Mouse (Mus musculus): ENCODE data around the gene Gm20503. TPM values are rescaled to one million over a fixed set of nuclear protein-coding genes. Genes with fewer than 3 reads are reported as not detected.

Gene Gm20503
- polyA plus RNA-seq, 1 experiment from 2014 or later, result 8.4 TPM

GRCm38 (mm10) chr4:59034325-59034917 lies 31.4 kb downstream of the Gm20503 start:
- peak overlapping the region; percentile 58 for H3K4me2 ChIP-seq (ENCODE audit: low read depth, low read length)
- H3K9me3 ChIP-seq (ENCODE audit: control insufficient read depth, low read length), result no peaks in the 10 kb centered on the region
- WGBS, result 76% methylated on average over 10 of the region's 10 CpGs
- peak overlapping the region; percentile 95; the same call in 1 of the 2 replicates for H3K27ac ChIP-seq (ENCODE audit: low read depth, low read length)
- peak overlapping the region; percentile 73 for H3K4me3 ChIP-seq (ENCODE audit: low read depth, low read length)
- 0 out of 2 replicates have a peak, but pooled peaks cover under 1% of the 10 kb centered on the region for H3K36me3 ChIP-seq (ENCODE audit: control insufficient read depth, insufficient read depth, low read length)
- peak; percentile 26; the same call in 1 of the 2 replicates for ATAC-seq (ENCODE audit: low read depth)
- H3K9ac ChIP-seq (replicated peaks; ENCODE audit: low read depth, low read length), result no peak overlapping the region
- H3K4me1 ChIP-seq (ENCODE audit: control insufficient read depth, insufficient read depth, low read length), result no peaks in the 10 kb centered on the region
- H3K27me3 ChIP-seq (ENCODE audit: control insufficient read depth, insufficient read depth, low read length), result no peaks in the 10 kb centered on the region

- peak within 1 kb of the TSS; percentile 58 for H3K4me2 ChIP-seq (ENCODE audit: low read depth, low read length)
- H3K4me1 ChIP-seq (ENCODE audit: control insufficient read depth, insufficient read depth, low read length), result no peaks in the 10 kb centered on the region
- H3K9ac ChIP-seq (replicated peaks; ENCODE audit: low read depth, low read length), result peak within 1 kb of the TSS; percentile 87
- 8% methylated on average over 63 of the region's 76 CpGs for WGBS
- no peaks in the 10 kb centered on the region for H3K9me3 ChIP-seq (ENCODE audit: control insufficient read depth, low read length)
- no peaks in the 10 kb centered on the region for H3K27me3 ChIP-seq (ENCODE audit: control insufficient read depth, insufficient read depth, low read length)
- H3K36me3 ChIP-seq (ENCODE audit: control insufficient read depth, insufficient read depth, low read length), result 0 out of 2 replicates have a peak, but pooled peaks cover 2% of the 10 kb centered on the region
- peak within 1 kb of the TSS; percentile 73 for H3K4me3 ChIP-seq (ENCODE audit: low read depth, low read length)
- ATAC-seq (ENCODE audit: low read depth), result peak; percentile 87
- peak within 1 kb of the TSS; percentile 95 for H3K27ac ChIP-seq (ENCODE audit: low read depth, low read length)
These were observed 32.1 kb downstream of the Gm20503 start, which contains the start of gene Gng10 for GRCm38 (mm10) chr4:59034918-59035785. Gene Gng10 (plus strand): TSS chr4:59035088.

- Histone ChIP-seq H3K9me3 (ENCODE audit: control insufficient read depth, low read length) (no peaks in the 10 kb centered on the region), H3K4me2 (ENCODE audit: low read depth, low read length) (peak overlapping the region; percentile 58), H3K27me3 (ENCODE audit: control insufficient read depth, insufficient read depth, low read length) (no peaks in the 10 kb centered on the region), H3K4me3 (ENCODE audit: low read depth, low read length) (peak overlapping the region; percentile 73), H3K9ac (replicated peaks; ENCODE audit: low read depth, low read length) (peak overlapping the region; percentile 87), H3K27ac (ENCODE audit: low read depth, low read length) (peak overlapping the region; percentile 95), H3K36me3 (ENCODE audit: control insufficient read depth, insufficient read depth, low read length) (0 out of 2 replicates have a peak, but pooled peaks cover 6% of the 10 kb centered on the region), H3K4me1 (ENCODE audit: control insufficient read depth, insufficient read depth, low read length) (no peaks in the 10 kb centered on the region)
- peak; percentile 57 for ATAC-seq (ENCODE audit: low read depth)
- 55% methylated on average over 18 of the region's 18 CpGs for WGBS
These were observed 32.9 kb downstream of the Gm20503 start for GRCm38 (mm10) chr4:59035786-59036350.

GRCm38 (mm10) chr4:59036490-59037127 lies 33.6 kb downstream of the Gm20503 start:
- Histone ChIP-seq H3K4me1 (ENCODE audit: control insufficient read depth, insufficient read depth, low read length) (no peaks in the 10 kb centered on the region), H3K27me3 (ENCODE audit: control insufficient read depth, insufficient read depth, low read length) (no peaks in the 10 kb centered on the region), H3K27ac (ENCODE audit: low read depth, low read length) (no peak overlapping the region), H3K9ac (replicated peaks; ENCODE audit: low read depth, low read length) (no peak overlapping the region), H3K4me2 (ENCODE audit: low read depth, low read length) (peak overlapping the region; percentile 58; the same call in 1 of the 2 replicates), H3K36me3 (ENCODE audit: control insufficient read depth, insufficient read depth, low read length) (peaks cover 7% of the 10 kb centered on the region; the same call in 1 of the 2 replicates), H3K9me3 (ENCODE audit: control insufficient read depth, low read length) (no peaks in the 10 kb centered on the region), H3K4me3 (ENCODE audit: low read depth, low read length) (peak overlapping the region; percentile 73; the same call in 1 of the 2 replicates)
- ATAC-seq (ENCODE audit: low read depth), result no peak; the same call in 1 of the 2 replicates
- 52% methylated on average over 13 of the region's 13 CpGs for WGBS

- Histone ChIP-seq H3K27me3 (ENCODE audit: control insufficient read depth, insufficient read depth, low read length) (no peaks in the 10 kb centered on the region), H3K4me1 (ENCODE audit: control insufficient read depth, insufficient read depth, low read length) (no peaks in the 10 kb centered on the region), H3K4me2 (ENCODE audit: low read depth, low read length) (no peak overlapping the region), H3K27ac (ENCODE audit: low read depth, low read length) (no peak overlapping the region), H3K9ac (replicated peaks; ENCODE audit: low read depth, low read length) (no peak overlapping the region), H3K4me3 (ENCODE audit: low read depth, low read length) (no peak overlapping the region), H3K9me3 (ENCODE audit: control insufficient read depth, low read length) (no peaks in the 10 kb centered on the region), H3K36me3 (ENCODE audit: control insufficient read depth, insufficient read depth, low read length) (peaks cover 7% of the 10 kb centered on the region; the same call in 1 of the 2 replicates)
- no peak for ATAC-seq (ENCODE audit: low read depth)
- 84% methylated on average over 3 of the region's 3 CpGs for WGBS
These were observed 34.5 kb downstream of the Gm20503 start for GRCm38 (mm10) chr4:59037525-59037924.

GRCm38 (mm10) chr4:59040397-59041287 lies 37.6 kb downstream of the Gm20503 start:
- no peak overlapping the region for H3K4me3 ChIP-seq (ENCODE audit: low read depth, low read length)
- WGBS, result 92% methylated on average over 11 of the region's 11 CpGs
- H3K9me3 ChIP-seq (ENCODE audit: control insufficient read depth, low read length), result no peaks in the 10 kb centered on the region
- H3K27ac ChIP-seq (ENCODE audit: low read depth, low read length), result no peak overlapping the region
- H3K4me2 ChIP-seq (ENCODE audit: low read depth, low read length), result no peak overlapping the region
- no peaks in the 10 kb centered on the region for H3K4me1 ChIP-seq (ENCODE audit: control insufficient read depth, insufficient read depth, low read length)
- peaks cover 7% of the 10 kb centered on the region; the same call in 1 of the 2 replicates for H3K36me3 ChIP-seq (ENCODE audit: control insufficient read depth, insufficient read depth, low read length)
- ATAC-seq (ENCODE audit: low read depth), result no peak
- H3K9ac ChIP-seq (replicated peaks; ENCODE audit: low read depth, low read length), result no peak overlapping the region
- no peaks in the 10 kb centered on the region for H3K27me3 ChIP-seq (ENCODE audit: control insufficient read depth, insufficient read depth, low read length)

GRCm38 (mm10) chr4:59043074-59043473 lies 40.1 kb downstream of the Gm20503 start:
- H3K27me3 ChIP-seq (ENCODE audit: control insufficient read depth, insufficient read depth, low read length), result no peaks in the 10 kb centered on the region
- no peak overlapping the region for H3K4me2 ChIP-seq (ENCODE audit: low read depth, low read length)
- H3K4me3 ChIP-seq (ENCODE audit: low read depth, low read length), result no peak overlapping the region
- WGBS, result 98% methylated on average over 5 of the region's 5 CpGs
- no peak for ATAC-seq (ENCODE audit: low read depth)
- no peaks in the 10 kb centered on the region for H3K4me1 ChIP-seq (ENCODE audit: control insufficient read depth, insufficient read depth, low read length)
- H3K9ac ChIP-seq (replicated peaks; ENCODE audit: low read depth, low read length), result no peak overlapping the region
- no peaks in the 10 kb centered on the region for H3K9me3 ChIP-seq (ENCODE audit: control insufficient read depth, low read length)
- peaks cover 7% of the 10 kb centered on the region; the same call in 1 of the 2 replicates for H3K36me3 ChIP-seq (ENCODE audit: control insufficient read depth, insufficient read depth, low read length)
- H3K27ac ChIP-seq (ENCODE audit: low read depth, low read length), result no peak overlapping the region

GRCm38 (mm10) chr4:59043891-59044290 lies 40.9 kb downstream of the Gm20503 start:
- WGBS, result 94% methylated on average over 6 of the region's 6 CpGs
- peaks cover 7% of the 10 kb centered on the region; the same call in 1 of the 2 replicates for H3K36me3 ChIP-seq (ENCODE audit: control insufficient read depth, insufficient read depth, low read length)

More at GRCm38 (mm10) chr4:59043891-59044290, 40.9 kb downstream of the Gm20503 start:
- Histone ChIP-seq H3K4me2 (ENCODE audit: low read depth, low read length) (no peak overlapping the region), H3K27me3 (ENCODE audit: control insufficient read depth, insufficient read depth, low read length) (no peaks in the 10 kb centered on the region), H3K4me3 (ENCODE audit: low read depth, low read length) (no peak overlapping the region), H3K4me1 (ENCODE audit: control insufficient read depth, insufficient read depth, low read length) (no peaks in the 10 kb centered on the region), H3K9me3 (ENCODE audit: control insufficient read depth, low read length) (no peaks in the 10 kb centered on the region), H3K9ac (replicated peaks; ENCODE audit: low read depth, low read length) (no peak overlapping the region), H3K27ac (ENCODE audit: low read depth, low read length) (no peak overlapping the region)
- no peak for ATAC-seq (ENCODE audit: low read depth)

Measured in neural tube, embryonic 14.5 days (tissue).